In the genomic region with DNA sequence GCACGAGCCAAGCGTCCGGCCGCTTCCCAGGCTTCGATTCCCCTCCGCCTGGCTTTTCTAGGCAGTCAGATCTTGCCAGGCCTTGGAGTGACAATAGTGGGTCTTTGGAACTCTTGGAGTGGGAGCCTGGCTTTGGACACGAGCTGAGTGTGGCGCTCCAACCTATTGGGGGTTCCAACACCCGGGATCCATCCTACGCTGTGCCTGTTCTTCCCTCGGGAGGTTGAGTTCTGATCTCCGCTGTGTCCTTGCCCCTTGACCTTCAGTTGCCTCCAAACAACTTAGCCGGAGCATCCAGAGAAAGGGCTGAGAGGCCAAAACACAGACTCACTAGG, we compare ENCODE assay signal across 8 mouse cellular contexts. TPM values are rescaled to one million over a fixed set of nuclear protein-coding genes. Genes with fewer than 3 reads are reported as not detected.
DNase-seq lines count a peak whose midpoint lies in the region; ATAC-seq and TF ChIP-seq lines count a peak whose summit lies in the region.

No protein-coding gene starts in this region.

- H3K9me3 ChIP-seq in heart, embryonic 11.5 days (replicated peaks; ENCODE audit: control insufficient read depth, low read length) = no peaks in the 10 kb centered on the region
- peaks cover 7% of the 10 kb centered on the region; the same call in 1 of the 2 replicates for H3K9me3 ChIP-seq in E14TG2a.4 (ENCODE audit: low read length)
- H3K9me3 ChIP-seq in hindbrain, embryonic 10.5 days = peaks cover 10% of the 10 kb centered on the region; the same call in 1 of the 2 replicates
- peaks cover 5% of the 10 kb centered on the region for H3K9me3 ChIP-seq in liver, postnatal 0 days (ENCODE audit: low read length)

- peak overlapping the region; percentile 67 for H3K4me3 ChIP-seq in heart, embryonic 11.5 days (ENCODE audit: low read depth, low read length)
- H3K4me3 ChIP-seq in E14TG2a.4 (replicated peaks; ENCODE audit: low read length) = peak overlapping the region; percentile 76
- H3K4me3 ChIP-seq in hindbrain, embryonic 10.5 days = peak overlapping the region; percentile 61
- peak overlapping the region; percentile 46; the same call in 1 of the 2 replicates for H3K4me3 ChIP-seq in liver, postnatal 0 days (ENCODE audit: low read depth, low read length)

- no peak overlapping the region for H3K27ac ChIP-seq in heart, embryonic 11.5 days (ENCODE audit: low read depth, low read length)
- H3K27ac ChIP-seq in hindbrain, embryonic 10.5 days = peak overlapping the region; percentile 78
- H3K27ac ChIP-seq in liver, postnatal 0 days (ENCODE audit: low read depth) = no peak overlapping the region

- peak overlapping the region; percentile 72; the same call in 1 of the 2 replicates for H3K9ac ChIP-seq in heart, embryonic 11.5 days (ENCODE audit: low read depth, low read length)
- no peak overlapping the region for H3K9ac ChIP-seq in liver, postnatal 0 days (replicated peaks)

- peak overlapping the region; percentile 99 for H3K4me2 ChIP-seq in heart, embryonic 11.5 days
- peak overlapping the region; percentile 74 for H3K4me2 ChIP-seq in liver, postnatal 0 days (ENCODE audit: low read depth, low read length)

- ATAC-seq in heart, embryonic 11.5 days (replicated peaks; ENCODE audit: insufficient number of reproducible peaks, low FRiP score, low TSS enrichment) = no peak
- ATAC-seq in liver, postnatal 0 days = no peak

- H3K4me1 ChIP-seq in heart, embryonic 11.5 days (ENCODE audit: control insufficient read depth, insufficient read depth, low read length) = peaks cover 5% of the 10 kb centered on the region; the same call in 1 of the 2 replicates
- peaks cover 39% of the 10 kb centered on the region for H3K4me1 ChIP-seq in E14TG2a.4 (replicated peaks; ENCODE audit: low read depth, low read length)
- peaks cover 30% of the 10 kb centered on the region for H3K4me1 ChIP-seq in hindbrain, embryonic 10.5 days (replicated peaks)
- H3K4me1 ChIP-seq in liver, postnatal 0 days (ENCODE audit: insufficient read depth) = peaks cover 10% of the 10 kb centered on the region

- H3K27me3 ChIP-seq in heart, embryonic 11.5 days (ENCODE audit: control insufficient read depth, insufficient read depth, low read length) = peaks cover 55% of the 10 kb centered on the region
- peaks cover 81% of the 10 kb centered on the region for H3K27me3 ChIP-seq in E14TG2a.4 (ENCODE audit: insufficient read depth, low read length)
- H3K27me3 ChIP-seq in hindbrain, embryonic 10.5 days (ENCODE audit: insufficient read depth, poor library complexity, severe bottlenecking) = peaks cover 74% of the 10 kb centered on the region
- peaks cover 44% of the 10 kb centered on the region for H3K27me3 ChIP-seq in liver, postnatal 0 days (ENCODE audit: insufficient read depth, low read length)

- no peak for TF ChIP-seq CTCF in E14TG2a.4 (conservative IDR thresholded peaks at IDR 0.05; ENCODE audit: low read length)
- no peak for TF ChIP-seq CTCF in liver, postnatal 0 days (IDR thresholded peaks at IDR 0.05; ENCODE audit: low read depth)

- H3K36me3 ChIP-seq in heart, embryonic 11.5 days (ENCODE audit: control insufficient read depth, insufficient read depth, low read length) = no peaks in the 10 kb centered on the region
- no peaks in the 10 kb centered on the region for H3K36me3 ChIP-seq in E14TG2a.4 (ENCODE audit: insufficient read depth, low read length)
- no peaks in the 10 kb centered on the region for H3K36me3 ChIP-seq in hindbrain, embryonic 10.5 days
- no peaks in the 10 kb centered on the region for H3K36me3 ChIP-seq in liver, postnatal 0 days (replicated peaks; ENCODE audit: insufficient read depth, low read length)

- 25% methylated on average over 13 of the region's 13 CpGs for WGBS in heart, embryonic 11.5 days (ENCODE audit: insufficient replicate concordance)
- 22% methylated on average over 13 of the region's 13 CpGs for WGBS in hindbrain, embryonic 10.5 days
- WGBS in liver, postnatal 0 days (ENCODE audit: insufficient replicate concordance) = 30% methylated on average over 13 of the region's 13 CpGs

- TF ChIP-seq EP300 in liver, postnatal 0 days (IDR thresholded peaks at IDR 0.05; ENCODE audit: low read depth) = no peak

- no peak for DNase-seq in heart, adult 8-10 months (ENCODE audit: low spot score)
- no peak for DNase-seq in hindbrain, embryonic 10.5 days (ENCODE audit: low spot score)
- DNase-seq in liver, postnatal 0 days = no peak
- no peak for DNase-seq in cerebellum, adult 11-12 months
- no peak for DNase-seq in gastrocnemius, postnatal 25 days
- no peak for DNase-seq in yolk sac, embryonic 10.5 days (ENCODE audit: low spot score)

RNA-seq across cellular contexts. Expression of a gene that starts 0.4 kb away (rescaled TPM):
- polyA plus RNA-seq in heart, embryonic 11.5 days (2014; fragmentation: Nextera tagmentation; extraction: Ambion mirVana) = 6.3 and 7.2 TPM in 2 replicates
- total RNA-seq in heart, adult 8-10 months (2022) = 10 to 100 TPM; 15.1 to 21.3 (median 19.2) TPM
- 12.3 and 17.2 TPM in 2 replicates for polyA plus RNA-seq in hindbrain, embryonic 10.5 days (2016; fragmentation: Nextera tagmentation; extraction: Ambion mirVana)
- polyA plus RNA-seq in liver, postnatal 0 days (2015; fragmentation: Nextera tagmentation; extraction: Ambion mirVana) = 3.0 and 3.1 TPM in 2 replicates
- total RNA-seq in gastrocnemius, postnatal 25 days (2021) = 10 to 100 TPM; 23.4 to 25.1 TPM

RNA-seq across cellular contexts. Expression of a gene that starts 17.8 kb away (rescaled TPM):
- not detected in 2 replicates for polyA plus RNA-seq in heart, embryonic 11.5 days (2014; fragmentation: Nextera tagmentation; extraction: Ambion mirVana)
- total RNA-seq in heart, adult 8-10 months (2022) = not detected
- polyA plus RNA-seq in hindbrain, embryonic 10.5 days (2016; fragmentation: Nextera tagmentation; extraction: Ambion mirVana) = 0.08 TPM in 1 of 2 replicates, not detected in the other
- not detected in 2 replicates for polyA plus RNA-seq in liver, postnatal 0 days (2015; fragmentation: Nextera tagmentation; extraction: Ambion mirVana)
- total RNA-seq in gastrocnemius, postnatal 25 days (2021) = not detected

RNA-seq across cellular contexts. Expression of a gene that starts 37.8 kb away (rescaled TPM):
- 649 and 675 TPM in 2 replicates for polyA plus RNA-seq in heart, embryonic 11.5 days (2014; fragmentation: Nextera tagmentation; extraction: Ambion mirVana)
- total RNA-seq in heart, adult 8-10 months (2022) = 100 to 1,000 TPM; 570 to 700 (median 625) TPM
- 377 and 428 TPM in 2 replicates for polyA plus RNA-seq in hindbrain, embryonic 10.5 days (2016; fragmentation: Nextera tagmentation; extraction: Ambion mirVana)
- 384 and 387 TPM in 2 replicates for polyA plus RNA-seq in liver, postnatal 0 days (2015; fragmentation: Nextera tagmentation; extraction: Ambion mirVana)
- total RNA-seq in gastrocnemius, postnatal 25 days (2021) = 100 to 1,000 TPM; 423 to 444 TPM
